Mouse (Mus musculus): ENCODE results near the gene Tuba4a. TPM values are rescaled to one million over a fixed set of nuclear protein-coding genes. Genes with fewer than 3 reads are reported as not detected.

Gene Tuba4a
- total and polyA plus RNA-seq, 3 experiments, result 180 to 294 (median 192) TPM

DNA sequence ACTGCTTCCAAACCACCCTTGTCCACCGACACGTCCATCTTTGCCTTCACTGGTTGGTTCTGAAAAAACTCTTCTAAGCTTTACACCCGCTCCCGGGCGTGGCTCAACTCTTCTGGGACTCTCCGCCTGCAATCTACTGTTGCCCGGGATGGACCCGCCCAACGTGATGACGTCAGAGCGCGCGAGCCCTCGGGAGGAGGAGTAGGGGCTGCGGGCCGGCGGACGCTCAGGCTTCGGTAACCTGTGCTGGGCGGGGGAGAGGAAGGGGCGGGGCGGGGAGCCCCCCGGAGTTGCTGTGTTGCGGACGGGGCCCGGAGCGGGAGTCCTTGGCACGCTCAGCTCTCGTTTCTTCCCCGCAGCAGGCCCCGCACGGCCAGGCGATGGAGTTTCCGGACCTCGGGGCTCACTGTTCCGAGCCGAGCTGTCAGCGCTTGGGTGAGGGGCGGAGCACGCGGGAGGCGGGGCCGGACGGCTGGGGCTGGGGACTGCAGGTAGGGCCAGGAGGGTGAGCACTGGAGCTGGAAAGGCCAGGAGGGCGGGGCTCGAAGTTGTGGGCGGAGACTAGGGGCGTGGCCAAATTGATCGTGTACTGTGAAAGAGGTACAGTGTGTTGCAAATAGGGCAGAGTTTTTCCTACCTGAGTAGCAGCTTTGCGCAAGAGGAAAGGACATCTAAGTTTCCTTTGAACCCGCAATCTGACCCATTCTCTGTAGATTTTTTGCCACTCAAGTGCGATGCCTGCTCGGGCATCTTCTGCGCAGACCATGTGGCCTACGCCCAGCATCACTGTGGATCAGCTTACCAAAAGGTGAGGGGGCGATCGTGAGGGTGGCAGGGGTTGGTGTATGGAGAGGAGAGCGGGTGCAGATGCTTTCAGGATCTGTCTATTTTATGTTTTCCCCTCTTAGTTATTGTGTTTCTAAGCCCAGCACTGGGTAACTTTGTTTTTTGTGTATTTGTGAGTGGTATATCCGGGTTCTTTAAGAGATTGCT is 50.9 kb downstream of the Tuba4a start, which contains the start of gene Zfand2b:
Gene Zfand2b (plus strand): TSS at position 175 of the 993 bp plus-strand sequence.
- peak; percentile 94 for DNase-seq (ENCODE audit: extremely low read depth)
- in situ Hi-C loops (cut with MboI; ENCODE audit: low pct_ligation_motif_present, low pct_unique_long_range_greater_than_20kb, low sequenced_read_pairs) (no loop called here), dilution Hi-C loops (cut with MboI; ENCODE audit: extremely low pct_ligation_motif_present, extremely low pct_unique_long_range_greater_than_20kb, low sequenced_read_pairs) (no loop called here)
- Histone ChIP-seq H3K79me2 (replicated peaks; ENCODE audit: control insufficient read depth, extremely low read depth, insufficient read depth, poor library complexity, severe bottlenecking) (no peaks in the 10 kb centered on the region), H3K9ac (ENCODE audit: insufficient read depth, low read depth) (peak within 1 kb of the TSS; percentile 71), H3K27me3 (replicated peaks) (no peaks in the 10 kb centered on the region), H3K4me3 (replicated peaks in 1 of 3; ENCODE audit: low read depth in 2 of 3, low read length in 2 of 3, poor library complexity in 1 of 3) (peak within 1 kb of the TSS; percentile 55 to 67 (median 66)), H3K4me2 (ENCODE audit: insufficient read depth, low read depth, poor library complexity, severe bottlenecking) (peak within 1 kb of the TSS; percentile 77), H3K27ac (ENCODE audit: insufficient read depth, low read depth) (peak within 1 kb of the TSS; percentile 67; the same call in 1 of the 2 replicates), H3K36me3 (replicated peaks in 1 of 2; ENCODE audit: control insufficient read depth in 1 of 2, insufficient read depth in 1 of 2, low read length in 1 of 2) (peaks cover 39 to 43% of the 10 kb centered on the region in 2 experiments), H3K9me3 (replicated peaks; ENCODE audit: low read length) (no peaks in the 10 kb centered on the region), H3K4me1 (ENCODE audit: control insufficient read depth in 1 of 2, insufficient read depth in 2 of 2) (peaks cover 6 to 25% of the 10 kb centered on the region in 2 experiments)
- TF ChIP-seq PAX5 (IDR thresholded peaks at IDR 0.05; ENCODE audit: low read length), result no peak
- no peak; the same call in 1 of the 2 replicates for TF ChIP-seq ETS1 (conservative IDR thresholded peaks at IDR 0.05; ENCODE audit: low read depth, low read length)
- TF ChIP-seq EP300 (IDR thresholded peaks at IDR 0.05; ENCODE audit: low read length), result no peak
- TF ChIP-seq NRF1 (IDR thresholded peaks at IDR 0.05; ENCODE audit: low read depth, low read length), result peak; percentile 38
- peak; percentile 94 for TF ChIP-seq MAZ (IDR thresholded peaks at IDR 0.05; ENCODE audit: low read depth, low read length)
- TF ChIP-seq TBP (conservative IDR thresholded peaks at IDR 0.05; ENCODE audit: low read depth, low read length), result 0 out of 2 replicates have a peak, but pooled peaks have one; percentile 63
- TF ChIP-seq JUND (conservative IDR thresholded peaks at IDR 0.05; ENCODE audit: low read depth, low read length), result no peak
- TF ChIP-seq E2F4 (IDR thresholded peaks at IDR 0.05; ENCODE audit: insufficient replicate concordance, low read depth, low read length), result 0 out of 2 replicates have a peak, but pooled peaks have one; percentile 60
- TF ChIP-seq USF2 (conservative IDR thresholded peaks at IDR 0.05; ENCODE audit: low read depth, low read length), result no peak
- TF ChIP-seq TCF12 (IDR thresholded peaks at IDR 0.05; ENCODE audit: low read depth, low read length), result peak; percentile 89
- peak; percentile 53 for TF ChIP-seq ELF1 (IDR thresholded peaks at IDR 0.05; ENCODE audit: low read depth, low read length)
- no peak for TF ChIP-seq ZC3H11A (IDR thresholded peaks at IDR 0.05; ENCODE audit: low read depth, low read length)
- peak; percentile 84 for TF ChIP-seq POLR2A (IDR thresholded peaks at IDR 0.05; ENCODE audit: low read depth, low read length)
- peak; percentile 58; the same call in 1 of the 2 replicates for TF ChIP-seq SIN3A (IDR thresholded peaks at IDR 0.05; ENCODE audit: low read length)
- TF ChIP-seq CHD1 (IDR thresholded peaks at IDR 0.05; ENCODE audit: low read depth, low read length), result no peak
- peak; percentile 78; the same call in 1 of the 2 replicates for TF ChIP-seq NELFE (IDR thresholded peaks at IDR 0.05; ENCODE audit: low read depth, low read length)
- no peak; the same call in 1 of the 2 replicates for TF ChIP-seq MAX (IDR thresholded peaks at IDR 0.05; ENCODE audit: low read length)
- peak; percentile 50; the same call in 1 of the 2 replicates for TF ChIP-seq ZNF384 (IDR thresholded peaks at IDR 0.05; ENCODE audit: low read depth, low read length)
- peak; percentile 60; the same call in 1 of the 2 replicates for TF ChIP-seq KAT2A (IDR thresholded peaks at IDR 0.05; ENCODE audit: insufficient replicate concordance, low read length)
- no peak for TF ChIP-seq USF1 (IDR thresholded peaks at IDR 0.05; ENCODE audit: low read depth, low read length)
- peak; percentile 56 for TF ChIP-seq HCFC1 (IDR thresholded peaks at IDR 0.05; ENCODE audit: low read depth, low read length)
- peak; percentile 88 for TF ChIP-seq ZMIZ1 (IDR thresholded peaks at IDR 0.05; ENCODE audit: low read depth, low read length)
- no peak; the same call in 1 of the 2 replicates for TF ChIP-seq RAD21 (IDR thresholded peaks at IDR 0.05; ENCODE audit: low read depth, low read length)
- no peak for TF ChIP-seq MAFK (IDR thresholded peaks at IDR 0.05; ENCODE audit: insufficient replicate concordance, low read length)
- no peak; the same call in 1 of the 2 replicates for TF ChIP-seq UBTF (IDR thresholded peaks at IDR 0.05; ENCODE audit: low read depth, low read length)
- TF ChIP-seq GABPA (IDR thresholded peaks at IDR 0.05; ENCODE audit: insufficient replicate concordance, low read depth, low read length), result no peak
- 0 out of 2 replicates have a peak, but pooled peaks have one; percentile 3 for TF ChIP-seq JUN (IDR thresholded peaks at IDR 0.05; ENCODE audit: insufficient read depth, low read depth, low read length)
- 0 out of 2 replicates have a peak, but pooled peaks have one; percentile 44 for TF ChIP-seq RCOR1 (conservative IDR thresholded peaks at IDR 0.05; ENCODE audit: low read depth, low read length)
- TF ChIP-seq BHLHE40 (IDR thresholded peaks at IDR 0.05; ENCODE audit: low read depth, low read length), result peak; percentile 78
- TF ChIP-seq MYC (IDR thresholded peaks at IDR 0.05; ENCODE audit: low read depth, low read length), result peak; percentile 63
- no peak; the same call in 1 of the 2 replicates for TF ChIP-seq IRF4 (IDR thresholded peaks at IDR 0.05; ENCODE audit: low read depth, low read length)
- peak; percentile 16; the same call in 1 of the 2 replicates for TF ChIP-seq CHD2 (IDR thresholded peaks at IDR 0.05; ENCODE audit: low read length)
- no peak for TF ChIP-seq SMC3 (IDR thresholded peaks at IDR 0.05; ENCODE audit: low read depth, low read length)
- TF ChIP-seq ZKSCAN1 (IDR thresholded peaks at IDR 0.05; ENCODE audit: borderline replicate concordance, low read depth, low read length), result no peak
- peak; percentile 71; the same call in 1 of the 2 replicates for TF ChIP-seq POLR2AphosphoS2 (IDR thresholded peaks at IDR 0.05; ENCODE audit: low read depth, low read length)
- TF ChIP-seq MEF2A (IDR thresholded peaks at IDR 0.05; ENCODE audit: borderline replicate concordance, low read depth, low read length), result peak; percentile 69
